Mouse (Mus musculus) MEL (cell line): ENCODE measurements around the gene Ube3b. TPM values are rescaled to one million over a fixed set of nuclear protein-coding genes. Genes with fewer than 3 reads are reported as not detected.

Experiments used
- DNase-seq: peaks from one replicate; pipeline ENCODE4 v3.0.0; 2011; ENCODE audit warnings: low read depth, low spot score
- H3K27ac ChIP-seq: 2 replicates; pipeline ENCODE4 v1.5.1; 2012; ENCODE audit warnings: low read depth, mild to moderate bottlenecking, control low read depth, low read length, moderate library complexity; ENCODE audit not compliant: control insufficient read depth
- H3K27me3 ChIP-seq, 2 experiments: fragments of 150-350 bp in 1 of 2; sonication (generic) in 1 of 2; 2 replicates each; pipeline ENCODE4 v1.6.1; 2012; ENCODE audit warnings: low read length in 2 of 2, mild to moderate bottlenecking in 2 of 2, improper control_type of control experiment in 1 of 2, moderate library complexity in 1 of 2; ENCODE audit not compliant: insufficient read depth in 2 of 2, control insufficient read depth in 1 of 2
- H3K36me3 ChIP-seq, 2 experiments: 2 replicates each; pipeline ENCODE4 v1.6.1; 2012 to 2014; ENCODE audit warnings: low read length in 2 of 2, improper control_type of control experiment in 1 of 2, inconsistent platforms in 1 of 2, mild to moderate bottlenecking in 1 of 2; ENCODE audit not compliant: insufficient read depth in 2 of 2, control insufficient read depth in 1 of 2
- H3K4me1 ChIP-seq, 2 experiments: fragments of 150-350 bp in 1 of 2; sonication (generic) in 1 of 2; 2 replicates each; pipeline ENCODE4 v1.6.1; 2012; ENCODE audit warnings: low read length in 2 of 2, improper control_type of control experiment in 1 of 2, mild to moderate bottlenecking in 1 of 2; ENCODE audit not compliant: insufficient read depth in 2 of 2, control insufficient read depth in 1 of 2
- H3K4me3 ChIP-seq, 2 experiments: fragments of 150-350 bp in 1 of 2; sonication (generic) in 1 of 2; 2 replicates each; pipeline ENCODE4 v1.5.1; 2012; ENCODE audit warnings: low read depth in 2 of 2, low read length in 2 of 2, mild to moderate bottlenecking in 2 of 2, moderate library complexity in 2 of 2, control low read depth in 1 of 2, improper control_type of control experiment in 1 of 2; ENCODE audit not compliant: control insufficient read depth in 1 of 2, insufficient read depth in 1 of 2
- H3K79me2 ChIP-seq: 2 replicates; pipeline ENCODE4 v1.6.1; 2012; ENCODE audit warnings: mild to moderate bottlenecking, low read length, moderate library complexity; ENCODE audit not compliant: control insufficient read depth, poor library complexity, insufficient read depth
- H3K9ac ChIP-seq: 2 replicates; pipeline ENCODE4 v1.6.1; 2012; ENCODE audit warnings: low read depth, mild to moderate bottlenecking, control low read depth, low read length, moderate library complexity; ENCODE audit not compliant: control insufficient read depth, poor library complexity, severe bottlenecking
- H3K9me3 ChIP-seq: fragments of 150-350 bp; sonication (generic); replicated peaks from 2 replicates; pipeline ENCODE4 v1.6.1; 2012; ENCODE audit warnings: mild to moderate bottlenecking, low read length, improper control_type of control experiment, moderate library complexity; ENCODE audit not compliant: insufficient read depth
- CHD1 ChIP-seq: IDR thresholded peaks from 2 replicates; pipeline ENCODE4 v1.6.1; 2012; ENCODE audit warnings: low read depth, mild to moderate bottlenecking, inconsistent platforms, low read length, improper control_type of control experiment
- CHD2 ChIP-seq: IDR thresholded peaks from 2 replicates; pipeline ENCODE4 v1.6.1; 2011; ENCODE audit warnings: low read length, improper control_type of control experiment
- CTCF ChIP-seq, 3 experiments: IDR thresholded peaks in 2 of 3; conservative IDR thresholded peaks in 1 of 3; 2 replicates each; pipeline ENCODE4 v1.5.1; 2011 to 2012; ENCODE audit warnings: low read length in 3 of 3, low read depth in 2 of 3, mild to moderate bottlenecking in 2 of 3, improper control_type of control experiment in 1 of 3, inconsistent platforms in 1 of 3, mixed read lengths in 1 of 3, moderate library complexity in 1 of 3; ENCODE audit not compliant: control insufficient read depth in 1 of 3, insufficient read depth in 1 of 3, poor library complexity in 1 of 3, severe bottlenecking in 1 of 3
- E2F4 ChIP-seq: IDR thresholded peaks from 2 replicates; pipeline ENCODE4 v1.6.1; 2011; ENCODE audit warnings: low read depth, low read length, improper control_type of control experiment, borderline replicate concordance
- ELF1 ChIP-seq: IDR thresholded peaks from 2 replicates; pipeline ENCODE4 v1.6.1; 2014; ENCODE audit warnings: low read depth, mild to moderate bottlenecking, inconsistent platforms, low read length, improper control_type of control experiment, moderate library complexity
- EP300 ChIP-seq, 2 experiments: IDR thresholded peaks; 2 replicates each; pipeline ENCODE4 v1.6.1; 2011; ENCODE audit warnings: improper control_type of control experiment in 2 of 2, low read length in 2 of 2, low read depth in 1 of 2, mild to moderate bottlenecking in 1 of 2
- ETS1 ChIP-seq: IDR thresholded peaks from 2 replicates; pipeline ENCODE4 v1.6.1; 2012; ENCODE audit warnings: low read depth, mild to moderate bottlenecking, inconsistent platforms, low read length, improper control_type of control experiment, moderate library complexity
- GABPA ChIP-seq: IDR thresholded peaks from 2 replicates; pipeline ENCODE4 v1.6.1; 2012; ENCODE audit warnings: low read depth, mild to moderate bottlenecking, inconsistent platforms, low read length, improper control_type of control experiment, moderate library complexity
- KAT2A ChIP-seq: conservative IDR thresholded peaks from 2 replicates; pipeline ENCODE4 v1.6.1; 2012; ENCODE audit warnings: low read depth, low read length, improper control_type of control experiment, inconsistent platforms
- MAFK ChIP-seq: IDR thresholded peaks from 2 replicates; pipeline ENCODE4 v1.6.1; 2011; ENCODE audit warnings: low read depth, mild to moderate bottlenecking, low read length, improper control_type of control experiment, borderline replicate concordance
- MAX ChIP-seq: IDR thresholded peaks from 2 replicates; pipeline ENCODE4 v1.6.1; 2011; ENCODE audit warnings: low read length, improper control_type of control experiment
- MXI1 ChIP-seq: IDR thresholded peaks from 2 replicates; pipeline ENCODE4 v1.6.1; 2011; ENCODE audit warnings: mild to moderate bottlenecking, low read depth, low read length, improper control_type of control experiment
- MYB ChIP-seq: IDR thresholded peaks from 2 replicates; pipeline ENCODE4 v1.6.1; 2011; ENCODE audit warnings: mild to moderate bottlenecking, low read depth, low read length, improper control_type of control experiment
- MYC ChIP-seq: IDR thresholded peaks from 2 replicates; pipeline ENCODE4 v1.6.1; 2011; ENCODE audit warnings: low read depth, mild to moderate bottlenecking, low read length, improper control_type of control experiment, moderate library complexity
- NELFE ChIP-seq: IDR thresholded peaks from 2 replicates; pipeline ENCODE4 v1.6.1; 2011; ENCODE audit warnings: low read depth, low read length, improper control_type of control experiment
- POLR2AphosphoS2 ChIP-seq: IDR thresholded peaks from 2 replicates; pipeline ENCODE4 v1.6.1; 2011; ENCODE audit warnings: low read length, improper control_type of control experiment
- POLR2AphosphoS5 ChIP-seq: IDR thresholded peaks from 2 replicates; pipeline ENCODE4 v1.6.1; 2012; ENCODE audit warnings: low read depth, borderline replicate concordance, mild to moderate bottlenecking, inconsistent platforms, low read length, moderate library complexity, mixed read lengths
- RAD21 ChIP-seq: IDR thresholded peaks from 2 replicates; pipeline ENCODE4 v1.6.1; 2011; ENCODE audit warnings: mild to moderate bottlenecking, low read depth, low read length, improper control_type of control experiment
- SIN3A ChIP-seq: IDR thresholded peaks from 2 replicates; pipeline ENCODE4 v1.6.1; 2012; ENCODE audit warnings: low read length, improper control_type of control experiment, inconsistent platforms
- TAL1 ChIP-seq: IDR thresholded peaks from 2 replicates; pipeline ENCODE4 v1.6.1; 2012; ENCODE audit warnings: mild to moderate bottlenecking, inconsistent platforms, low read length, moderate library complexity, mixed read lengths
- TCF12 ChIP-seq: IDR thresholded peaks from 2 replicates; pipeline ENCODE4 v1.6.1; 2014; ENCODE audit warnings: low read depth, mild to moderate bottlenecking, inconsistent platforms, low read length, improper control_type of control experiment, moderate library complexity
- UBTF ChIP-seq: IDR thresholded peaks from 2 replicates; pipeline ENCODE4 v1.6.1; 2012; ENCODE audit warnings: low read depth, mild to moderate bottlenecking, inconsistent platforms, low read length, improper control_type of control experiment, moderate library complexity, borderline replicate concordance; ENCODE audit not compliant: insufficient read depth
- USF2 ChIP-seq, 2 experiments: IDR thresholded peaks; 2 replicates each; pipeline ENCODE4 v1.6.1; 2011 to 2012; ENCODE audit warnings: improper control_type of control experiment in 2 of 2, low read length in 2 of 2, borderline replicate concordance in 1 of 2, inconsistent platforms in 1 of 2, low read depth in 1 of 2, mild to moderate bottlenecking in 1 of 2; ENCODE audit not compliant: insufficient read depth in 1 of 2
- ZKSCAN1 ChIP-seq: IDR thresholded peaks from 2 replicates; pipeline ENCODE4 v1.6.1; 2012; ENCODE audit warnings: low read depth, mild to moderate bottlenecking, inconsistent platforms, low read length, improper control_type of control experiment, moderate library complexity
- ZMIZ1 ChIP-seq: IDR thresholded peaks from 2 replicates; pipeline ENCODE4 v1.6.1; 2012; ENCODE audit warnings: low read depth, mild to moderate bottlenecking, inconsistent platforms, low read length, improper control_type of control experiment, moderate library complexity
- ZNF384 ChIP-seq: IDR thresholded peaks from 2 replicates; pipeline ENCODE4 v1.6.1; 2012; ENCODE audit warnings: low read depth, mild to moderate bottlenecking, inconsistent platforms, low read length, improper control_type of control experiment
- polyA plus RNA-seq, 2 experiments: library from polyadenylated mRNA; stranded (reverse) in 1 of 2; unstranded in 1 of 2; fragments of >175 nt in 1 of 2; fragments of >200 nt in 1 of 2; gene quantifications; 2 replicates each; pipeline versions ENCODE4 v1.2.1 to v1.2.4; 2012; ENCODE audit warnings: low replicate concordance in 2 of 2, low read depth in 1 of 2; ENCODE audit not compliant: insufficient read length in 2 of 2, insufficient read depth in 1 of 2, missing spikeins in 1 of 2
- total RNA-seq: library from RNA; depleted of rRNA; stranded (reverse); fragments of 300-350 nt; gene quantifications from 2 replicates; pipeline ENCODE4 v1.2.3, GENCODE M21; 2012

Gene Ube3b
- total and polyA plus RNA-seq, 3 experiments: 21.8 to 150 (median 45.4) TPM

DNA sequence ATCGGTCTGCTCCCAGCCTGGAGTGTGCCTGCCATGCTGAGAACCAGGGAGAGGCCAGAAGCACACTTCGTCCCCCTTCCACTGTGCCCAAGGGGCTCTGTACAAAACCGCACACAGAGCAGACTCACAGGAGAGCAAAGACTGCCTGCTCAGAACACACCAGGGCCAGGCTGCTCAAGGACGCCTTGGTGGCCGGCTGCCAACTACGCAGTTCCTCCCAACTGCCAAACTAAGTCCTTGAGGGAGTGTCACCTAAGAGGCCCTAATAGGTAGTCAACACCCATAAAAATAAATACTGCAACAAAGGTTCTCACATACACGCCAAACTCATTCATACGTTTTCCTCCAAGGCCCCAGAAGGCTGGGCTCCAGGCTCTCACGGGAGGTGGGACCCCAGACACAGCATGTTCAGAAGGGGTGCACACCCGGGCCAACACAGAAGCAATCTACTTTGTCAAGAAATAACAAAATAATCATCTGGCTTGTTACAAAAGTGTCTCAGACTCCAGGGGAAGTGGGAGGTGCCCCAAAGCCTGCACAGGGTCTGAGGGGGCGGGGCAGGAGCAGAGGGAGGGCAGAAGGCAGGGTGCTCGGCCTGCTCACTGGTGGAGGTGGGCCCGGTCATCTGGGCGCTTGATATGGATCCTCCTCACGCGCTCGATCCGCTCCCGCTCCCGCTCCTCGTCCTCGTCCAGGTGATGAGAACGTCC is 15.2 kb upstream of the Ube3b start (continued):
- 0 out of 2 replicates have a peak, but pooled peaks have one; percentile 20 for TF ChIP-seq ETS1
- TF ChIP-seq ZNF384: no peak
- no peak for TF ChIP-seq ELF1

- TF ChIP-seq EP300 (IDR thresholded peaks at IDR 0.05; ENCODE audit: low read depth in 1 of 2, low read length in 2 of 2) (no peak), MAX (no peak), MYC (no peak), SIN3A (no peak), MYB (no peak), TCF12 (no peak), MAFK (no peak), NELFE (no peak), CTCF (IDR thresholded peaks at IDR 0.05 in 2 of 3, conservative IDR thresholded peaks at IDR 0.05 in 1 of 3; ENCODE audit: control insufficient read depth in 1 of 3, insufficient read depth in 1 of 3, low read depth in 2 of 3, low read length in 3 of 3, poor library complexity in 1 of 3, severe bottlenecking in 1 of 3) (no peak), E2F4 (no peak), ETS1 (no peak), ZNF384 (no peak), KAT2A (no peak), TAL1 (no peak)
- H3K27ac ChIP-seq: no peak overlapping the region
- H3K4me1 ChIP-seq: peaks cover 15 to 38% of the 10 kb centered on the region in 2 experiments
- H3K79me2 ChIP-seq: no peaks in the 10 kb centered on the region
- H3K9me3 ChIP-seq: no peaks in the 10 kb centered on the region
- no peaks in the 10 kb centered on the region for H3K27me3 ChIP-seq
- H3K9ac ChIP-seq: no peak overlapping the region
- DNase-seq: no peak
- no peak overlapping the region for H3K4me3 ChIP-seq
- peaks cover 8 to 24% of the 10 kb centered on the region in 2 experiments; a peak in 3 of 4 replicates for H3K36me3 ChIP-seq
These were observed 12.3 kb upstream of the Ube3b start for GRCm38 (mm10) chr5:114368121-114368520.

DNA sequence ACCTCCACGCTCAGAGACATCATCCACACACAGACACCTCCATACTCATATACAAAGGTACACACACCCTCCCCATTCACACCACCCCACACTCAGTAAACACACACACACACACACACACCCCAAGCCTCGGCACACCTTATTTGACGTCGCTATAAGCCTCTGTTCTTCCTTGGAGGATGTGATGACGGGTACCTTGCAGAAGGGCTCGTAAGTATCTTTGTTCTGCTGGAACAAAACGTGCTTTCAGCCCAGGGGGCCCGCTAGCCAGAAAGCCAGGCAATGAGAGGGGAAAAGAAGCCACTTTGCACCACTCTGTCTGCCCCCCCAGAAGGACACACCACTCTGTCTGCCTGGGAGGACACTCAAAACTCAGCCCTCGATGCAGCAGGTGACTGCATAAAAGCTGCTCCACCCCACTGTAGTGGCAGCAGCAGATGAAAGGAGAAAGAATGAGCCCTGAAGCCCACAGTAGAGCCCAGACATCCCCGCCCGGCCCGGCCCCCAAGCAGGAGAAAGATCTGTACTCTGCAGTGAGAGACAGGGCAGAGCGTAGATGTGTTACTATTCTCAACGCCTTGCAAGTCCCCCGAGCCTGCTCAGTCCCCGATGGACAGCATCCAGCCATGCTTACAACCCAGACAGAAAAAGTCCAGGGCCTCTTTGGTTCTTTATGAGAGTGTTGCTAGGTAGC is 11.5 kb upstream of the Ube3b start:
- Histone ChIP-seq H3K4me1 (peaks cover 18 to 42% of the 10 kb centered on the region in 2 experiments), H3K79me2 (no peaks in the 10 kb centered on the region), H3K36me3 (peaks cover 8 to 28% of the 10 kb centered on the region in 2 experiments; a peak in 3 of 4 replicates), H3K27ac (no peak overlapping the region), H3K27me3 (no peaks in the 10 kb centered on the region), H3K9ac (no peak overlapping the region), H3K9me3 (no peaks in the 10 kb centered on the region)
- no peak for DNase-seq
- TF ChIP-seq ETS1: no peak
- TF ChIP-seq ZKSCAN1: no peak
- no peak for TF ChIP-seq EP300 (IDR thresholded peaks at IDR 0.05; ENCODE audit: low read depth in 1 of 2, low read length in 2 of 2)
- no peak for TF ChIP-seq GABPA
- no peak for TF ChIP-seq MAX
- TF ChIP-seq POLR2AphosphoS5: no peak
- TF ChIP-seq ELF1: no peak
- TF ChIP-seq SIN3A: no peak
- no peak for TF ChIP-seq UBTF
- TF ChIP-seq MXI1: no peak
- TF ChIP-seq CHD1: no peak
- TF ChIP-seq RAD21: no peak
- TF ChIP-seq E2F4: no peak
- no peak for TF ChIP-seq ZMIZ1
- no peak for TF ChIP-seq POLR2AphosphoS2
- no peak for TF ChIP-seq ZNF384
- no peak for TF ChIP-seq CHD2
- TF ChIP-seq USF2 (IDR thresholded peaks at IDR 0.05; ENCODE audit: borderline replicate concordance in 1 of 2, insufficient read depth in 1 of 2, low read depth in 1 of 2, low read length in 2 of 2): no peak
- TF ChIP-seq MYC: no peak
- TF ChIP-seq, all 39 proteins: peak for 0
- no peak overlapping the region for H3K4me3 ChIP-seq
